Mouse (Mus musculus) lung, adult 2 months (tissue): ENCODE data around the gene Ldlrad3.

Source experiments
- CTCF ChIP-seq: fragments of 200-500 bp; IDR thresholded peaks from 2 replicates; pipeline ENCODE4 v1.5.1; 2011; ENCODE audit warnings: mild to moderate bottlenecking, low read length, control low read depth; ENCODE audit not compliant: insufficient read depth
- POLR2A ChIP-seq: fragments of 200-500 bp; IDR thresholded peaks from 2 replicates; pipeline ENCODE4 v1.6.1; 2011; ENCODE audit warnings: low read depth, mild to moderate bottlenecking, control low read depth, low read length, borderline replicate concordance; ENCODE audit errors: extremely low read depth

DNA sequence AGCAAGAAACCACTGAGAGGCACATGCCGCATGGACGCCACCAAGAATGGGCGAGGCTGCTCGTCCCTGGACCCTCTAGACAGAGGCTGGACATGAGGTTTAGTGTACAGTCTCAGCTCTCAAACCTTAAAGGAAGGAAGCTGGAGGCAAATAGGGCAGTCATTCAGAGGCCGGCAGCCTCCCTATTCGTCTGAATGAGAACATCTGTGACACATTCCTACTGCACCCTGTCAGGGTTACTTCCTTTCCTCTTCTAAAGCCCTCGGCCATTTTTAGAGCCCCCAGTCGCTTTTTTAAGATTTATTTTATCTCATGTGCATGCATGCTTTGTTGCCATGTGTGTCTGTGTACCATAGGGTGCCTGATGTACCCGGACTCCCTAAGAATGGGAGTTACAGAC is 29.2 kb downstream of the Ldlrad3 start:
- TF ChIP-seq CTCF (no peak), POLR2A (no peak)
